Mouse (Mus musculus) embryonic facial prominence, embryonic 10.5 days (tissue): ENCODE data around the gene Rad51ap2. TPM values are rescaled to one million over a fixed set of nuclear protein-coding genes. Genes with fewer than 3 reads are reported as not detected.
A peak's percentile ranks its signal among the peaks of the same experiment; 100 is the strongest.

Experiments used
- DNase-seq: peaks from one replicate; pipeline ENCODE4 v3.0.0-alpha.2; 2017; ENCODE audit warnings: low spot score
- H3K27ac ChIP-seq: fragments of 300-500 bp; sonication (generic); replicated peaks from 2 replicates; pipeline ENCODE4 v1.5.1; 2016; ENCODE audit warnings: mild to moderate bottlenecking
- H3K27me3 ChIP-seq: fragments of 300-500 bp; sonication (generic); replicated peaks from 2 replicates; pipeline ENCODE4 v1.6.1; 2016; ENCODE audit warnings: low read depth, mild to moderate bottlenecking; ENCODE audit not compliant: poor library complexity, severe bottlenecking
- H3K36me3 ChIP-seq: fragments of 300-500 bp; sonication (generic); replicated peaks from 2 replicates; pipeline ENCODE4 v1.6.1; 2016; ENCODE audit warnings: mild to moderate bottlenecking, moderate library complexity
- H3K4me1 ChIP-seq: fragments of 300-500 bp; sonication (generic); 2 replicates; pipeline ENCODE4 v1.6.1; 2016
- H3K4me3 ChIP-seq: fragments of 300-500 bp; sonication (generic); 2 replicates; pipeline ENCODE4 v1.5.1; 2016; ENCODE audit warnings: mild to moderate bottlenecking, moderate library complexity
- H3K9me3 ChIP-seq: fragments of 300-500 bp; sonication (generic); 2 replicates; pipeline ENCODE4 v1.6.1; 2016; ENCODE audit warnings: mild to moderate bottlenecking
- WGBS: fragments of 180-500 bp; shearing (Covaris S2); methylation state at CpG from one replicate; pipeline ENCODE4 v1.1.7; 2016; 5-methylcytosine and 5-hydroxymethylcytosine counted together
- polyA plus RNA-seq: library from polyadenylated mRNA; unstranded; fragments of >200 nt; fragmentation: Nextera tagmentation; extraction: Ambion mirVana; gene quantifications from 2 replicates; pipeline ENCODE4 v1.2.1, GENCODE M21; 2016

Gene Rad51ap2
- polyA plus RNA-seq, 1 experiment from 2014 or later: 0.36 TPM

- Histone ChIP-seq H3K27me3 (peaks cover 12% of the 10 kb centered on the region; the same call in 1 of the 2 replicates), H3K9me3 (no peaks in the 10 kb centered on the region), H3K4me3 (no peak overlapping the region), H3K36me3 (no peaks in the 10 kb centered on the region), H3K4me1 (peaks cover 7% of the 10 kb centered on the region), H3K27ac (no peak overlapping the region)
- 62% methylated on average over 5 of the region's 5 CpGs for WGBS
- no peak for DNase-seq
Observed at GRCm38 (mm10) chr12:11454146-11454545, 1.7 kb upstream of the Rad51ap2 start.

DNA sequence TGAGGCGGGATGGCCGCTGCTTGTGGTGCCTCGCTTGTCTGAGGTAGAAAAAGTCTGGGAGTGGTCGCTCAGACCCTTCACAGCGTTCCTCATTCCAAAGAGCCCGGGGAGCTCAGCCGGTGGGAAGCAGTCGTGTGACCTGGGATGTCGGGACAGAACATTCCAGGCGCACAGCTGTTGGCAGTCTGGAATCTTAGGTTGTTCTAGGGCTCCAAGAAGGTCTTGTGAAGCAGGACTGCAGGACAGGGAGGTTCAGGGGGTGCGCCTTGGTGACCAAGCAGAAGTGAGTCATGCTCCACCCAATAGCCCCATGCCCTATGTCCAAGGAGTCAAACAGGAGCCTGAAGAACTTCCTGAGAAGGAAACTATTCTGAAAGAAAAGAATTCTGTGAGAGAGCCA lies 334 bp downstream of the Rad51ap2 start:
- DNase-seq: no peak

DNA sequence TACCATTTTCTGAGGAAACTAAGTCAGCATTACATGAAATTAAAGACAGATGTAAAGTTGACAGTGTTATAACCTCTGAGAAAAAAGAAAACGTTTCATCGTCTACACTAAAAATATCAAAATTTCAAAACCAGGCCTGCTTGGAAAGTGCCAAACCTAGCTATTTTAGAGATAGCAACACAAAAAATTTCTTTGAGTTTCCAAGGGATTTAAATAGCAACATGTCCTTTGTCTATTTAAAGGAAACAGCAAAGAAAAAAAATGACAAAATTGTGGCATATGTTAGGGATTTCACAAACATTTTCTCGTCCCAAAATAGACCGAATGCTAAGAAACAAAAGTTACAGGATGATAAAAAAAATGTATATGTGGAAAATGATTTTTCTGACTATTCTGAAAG lies 753 bp downstream of the Rad51ap2 start:
- no peak overlapping the region for H3K27ac ChIP-seq
- H3K4me1 ChIP-seq: peaks cover 7% of the 10 kb centered on the region
- 69% methylated on average over 4 of the region's 4 CpGs for WGBS
- peaks cover 12% of the 10 kb centered on the region; the same call in 1 of the 2 replicates for H3K27me3 ChIP-seq
- no peaks in the 10 kb centered on the region for H3K9me3 ChIP-seq
- no peak for DNase-seq
- no peaks in the 10 kb centered on the region for H3K36me3 ChIP-seq
- H3K4me3 ChIP-seq: no peak overlapping the region

More for the DNA sequence above, 334 bp downstream of the Rad51ap2 start:
- Histone ChIP-seq H3K36me3 (no peaks in the 10 kb centered on the region), H3K27me3 (peaks cover 12% of the 10 kb centered on the region; the same call in 1 of the 2 replicates), H3K4me1 (peaks cover 7% of the 10 kb centered on the region), H3K4me3 (peak overlapping the region; percentile 68), H3K27ac (peak overlapping the region; percentile 80), H3K9me3 (no peaks in the 10 kb centered on the region)
- WGBS: 6% methylated on average over 11 of the region's 11 CpGs

Other genes with a start within 250 kb of the Rad51ap2 start
- gene Msgn1, start 247.1 kb upstream of the Rad51ap2 start, polyA plus RNA-seq: not detected in 2 replicates
- 17.2 and 20.0 TPM in 2 replicates for gene Gen1, start 190.3 kb upstream of the Rad51ap2 start, polyA plus RNA-seq
- gene Smc6, start 190.2 kb upstream of the Rad51ap2 start, polyA plus RNA-seq: 134 and 135 TPM in 2 replicates
- gene Vsnl1, start 19.5 kb upstream of the Rad51ap2 start, polyA plus RNA-seq: 0.54 and 0.70 TPM in 2 replicates